Mouse (Mus musculus): Measurements from ENCODE around the gene Nin. TPM values are rescaled to one million over a fixed set of nuclear protein-coding genes. Genes with fewer than 3 reads are reported as not detected.

Gene Nin
- total and polyA plus RNA-seq, 2 experiments from 2014 or later: 8.5 to 28.4 TPM

- no peak overlapping the region for H3K4me2 ChIP-seq (ENCODE audit: low read depth)
- no peak; the same call in 1 of the 2 replicates for TF ChIP-seq CTCF (IDR thresholded peaks at IDR 0.05; ENCODE audit: low read depth)
- DNase-seq (peak; percentile 75), ATAC-seq (peak; percentile 57)
- H3K36me3 ChIP-seq (ENCODE audit: insufficient read depth): peaks cover 53% of the 10 kb centered on the region
- no peaks in the 10 kb centered on the region for H3K4me1 ChIP-seq (ENCODE audit: insufficient read depth)
- no peak overlapping the region for H3K4me3 ChIP-seq (ENCODE audit: low read depth, low read length)
- WGBS: 69% methylated on average over 19 of the region's 19 CpGs
- H3K9ac ChIP-seq: no peak overlapping the region
- H3K27ac ChIP-seq (ENCODE audit: low read depth, low read length): peak overlapping the region; percentile 24
- H3K9me3 ChIP-seq (ENCODE audit: low read length): no peaks in the 10 kb centered on the region
- H3K27me3 ChIP-seq (ENCODE audit: insufficient read depth, low read length): no peaks in the 10 kb centered on the region
These were observed 76.7 kb downstream of the Nin start for GRCm38 (mm10) chr12:70036722-70037305.

GRCm38 (mm10) chr12:70026233-70026632 lies 87.3 kb downstream of the Nin start:
- Histone ChIP-seq H3K36me3 (ENCODE audit: insufficient read depth) (peaks cover 56% of the 10 kb centered on the region), H3K9me3 (ENCODE audit: low read length) (no peaks in the 10 kb centered on the region), H3K4me1 (ENCODE audit: insufficient read depth) (no peaks in the 10 kb centered on the region), H3K4me2 (ENCODE audit: low read depth) (no peak overlapping the region), H3K27ac (ENCODE audit: low read depth, low read length) (no peak overlapping the region), H3K27me3 (ENCODE audit: insufficient read depth, low read length) (no peaks in the 10 kb centered on the region), H3K4me3 (ENCODE audit: low read depth, low read length) (no peak overlapping the region), H3K9ac (no peak overlapping the region)
- no peak for TF ChIP-seq CTCF (IDR thresholded peaks at IDR 0.05; ENCODE audit: low read depth)
- no peak for ATAC-seq
- DNase-seq: no peak

DNA sequence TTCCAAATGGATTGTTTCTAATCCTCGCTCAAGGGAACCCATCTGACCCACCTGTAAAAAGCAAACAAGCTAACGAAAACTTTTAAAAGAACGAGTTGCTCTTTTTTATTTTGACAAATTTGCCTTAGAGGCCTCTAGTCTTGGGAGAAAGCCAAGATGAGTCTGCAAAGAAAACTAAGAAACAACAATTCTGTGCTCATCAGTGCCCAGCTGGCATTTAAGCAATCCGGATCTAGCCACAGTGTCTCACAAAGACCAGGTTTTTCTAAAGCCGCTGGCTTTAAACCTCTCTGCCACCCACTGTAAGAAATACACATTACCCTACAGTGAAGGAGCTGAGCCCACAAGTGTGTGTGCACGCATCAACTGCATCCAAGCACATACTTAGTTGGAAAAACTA lies 88.1 kb downstream of the Nin start:
- no peak for DNase-seq
- Histone ChIP-seq H3K36me3 (ENCODE audit: insufficient read depth) (peaks cover 53% of the 10 kb centered on the region), H3K27me3 (ENCODE audit: insufficient read depth, low read length) (no peaks in the 10 kb centered on the region), H3K9me3 (ENCODE audit: low read length) (no peaks in the 10 kb centered on the region), H3K4me2 (ENCODE audit: low read depth) (no peak overlapping the region), H3K27ac (ENCODE audit: low read depth, low read length) (no peak overlapping the region), H3K4me3 (ENCODE audit: low read depth, low read length) (no peak overlapping the region), H3K4me1 (ENCODE audit: insufficient read depth) (no peaks in the 10 kb centered on the region), H3K9ac (no peak overlapping the region)
- no peak for TF ChIP-seq CTCF (IDR thresholded peaks at IDR 0.05; ENCODE audit: low read depth)
- 68% methylated on average over 6 of the region's 6 CpGs for WGBS
- ATAC-seq: no peak

GRCm38 (mm10) chr12:70023580-70023979 lies 89.9 kb downstream of the Nin start:
- H3K9me3 ChIP-seq (ENCODE audit: low read length): no peaks in the 10 kb centered on the region
- ATAC-seq: no peak
- no peak overlapping the region for H3K9ac ChIP-seq
- H3K4me1 ChIP-seq (ENCODE audit: insufficient read depth): no peaks in the 10 kb centered on the region
- DNase-seq: no peak
- H3K27ac ChIP-seq (ENCODE audit: low read depth, low read length): no peak overlapping the region
- peaks cover 61% of the 10 kb centered on the region for H3K36me3 ChIP-seq (ENCODE audit: insufficient read depth)
- no peak overlapping the region for H3K4me2 ChIP-seq (ENCODE audit: low read depth)
- no peak for TF ChIP-seq CTCF (IDR thresholded peaks at IDR 0.05; ENCODE audit: low read depth)
- 90% methylated on average over 4 of the region's 4 CpGs for WGBS
- H3K4me3 ChIP-seq (ENCODE audit: low read depth, low read length): no peak overlapping the region
- H3K27me3 ChIP-seq (ENCODE audit: insufficient read depth, low read length): no peaks in the 10 kb centered on the region

- Histone ChIP-seq H3K27ac (ENCODE audit: low read depth, low read length) (no peak overlapping the region), H3K4me1 (ENCODE audit: insufficient read depth) (no peaks in the 10 kb centered on the region), H3K27me3 (ENCODE audit: insufficient read depth, low read length) (no peaks in the 10 kb centered on the region), H3K9ac (no peak overlapping the region), H3K4me2 (ENCODE audit: low read depth) (no peak overlapping the region), H3K9me3 (ENCODE audit: low read length) (no peaks in the 10 kb centered on the region), H3K36me3 (ENCODE audit: insufficient read depth) (peaks cover 57% of the 10 kb centered on the region), H3K4me3 (ENCODE audit: low read depth, low read length) (no peak overlapping the region)
- DNase-seq (no peak), ATAC-seq (no peak)
- 85% methylated on average over 4 of the region's 4 CpGs for WGBS
- TF ChIP-seq CTCF (IDR thresholded peaks at IDR 0.05; ENCODE audit: low read depth): no peak
These were observed 95.4 kb downstream of the Nin start for GRCm38 (mm10) chr12:70018153-70018552.

DNA sequence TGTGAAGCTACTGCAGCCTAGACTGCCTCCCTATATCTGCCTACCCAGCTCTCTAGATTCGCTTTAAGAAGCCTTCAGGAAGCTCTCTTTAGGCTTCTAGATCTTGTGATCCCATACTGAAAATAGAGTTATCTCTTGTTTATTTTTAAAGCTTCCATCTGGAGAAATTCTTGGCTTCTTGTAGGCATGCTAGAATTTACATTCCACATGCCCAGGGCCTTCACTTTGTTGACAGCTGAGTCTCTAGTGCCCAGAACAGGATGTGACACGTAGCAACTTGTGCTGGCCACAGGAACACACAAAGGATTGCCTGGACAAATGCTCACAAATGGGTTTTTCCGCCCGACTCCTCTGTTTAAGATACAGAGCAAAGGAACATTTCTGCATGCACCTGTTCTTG lies 97.6 kb downstream of the Nin start:
- ATAC-seq: peak; percentile 67
- peaks cover 48% of the 10 kb centered on the region for H3K36me3 ChIP-seq (ENCODE audit: insufficient read depth)
- 70% methylated on average over 4 of the region's 4 CpGs for WGBS

GRCm38 (mm10) chr12:70011681-70012080 lies 101.8 kb downstream of the Nin start:
- H3K27ac ChIP-seq (ENCODE audit: low read depth, low read length): no peak overlapping the region
- no peaks in the 10 kb centered on the region for H3K4me1 ChIP-seq (ENCODE audit: insufficient read depth)
- DNase-seq: no peak
- no peaks in the 10 kb centered on the region for H3K9me3 ChIP-seq (ENCODE audit: low read length)
- ATAC-seq: no peak
- no peak overlapping the region for H3K4me3 ChIP-seq (ENCODE audit: low read depth, low read length)
- H3K27me3 ChIP-seq (ENCODE audit: insufficient read depth, low read length): no peaks in the 10 kb centered on the region
- WGBS: 14% methylated on average over 5 of the region's 5 CpGs
- H3K9ac ChIP-seq: no peak overlapping the region
- TF ChIP-seq CTCF (IDR thresholded peaks at IDR 0.05; ENCODE audit: low read depth): no peak
- H3K4me2 ChIP-seq (ENCODE audit: low read depth): no peak overlapping the region
- peaks cover 22% of the 10 kb centered on the region for H3K36me3 ChIP-seq (ENCODE audit: insufficient read depth)

More for the DNA sequence above, 97.6 kb downstream of the Nin start:
- H3K4me2 ChIP-seq (ENCODE audit: low read depth): no peak overlapping the region
- no peak overlapping the region for H3K27ac ChIP-seq (ENCODE audit: low read depth, low read length)
- no peak overlapping the region for H3K9ac ChIP-seq
- H3K27me3 ChIP-seq (ENCODE audit: insufficient read depth, low read length): no peaks in the 10 kb centered on the region
- no peaks in the 10 kb centered on the region for H3K4me1 ChIP-seq (ENCODE audit: insufficient read depth)
- no peak for DNase-seq
- no peak for TF ChIP-seq CTCF (IDR thresholded peaks at IDR 0.05; ENCODE audit: low read depth)
- no peaks in the 10 kb centered on the region for H3K9me3 ChIP-seq (ENCODE audit: low read length)
- no peak overlapping the region for H3K4me3 ChIP-seq (ENCODE audit: low read depth, low read length)

Measured in forebrain, postnatal 0 days (tissue).